Mouse (Mus musculus) kidney, adult 2 months (tissue): Measurements from ENCODE around the gene Bckdha.

ENCODE experiments used
- CTCF ChIP-seq: fragments of 200-500 bp; conservative IDR thresholded peaks from 2 replicates; pipeline ENCODE4 v1.5.1; 2011; ENCODE audit warnings: low read depth, mild to moderate bottlenecking, control low read depth, low read length, moderate library complexity, mixed read lengths; ENCODE audit not compliant: insufficient read depth, insufficient read length
- POLR2A ChIP-seq: fragments of 200-500 bp; IDR thresholded peaks from one replicate; pipeline ENCODE4 v1.6.1; 2011; ENCODE audit warnings: low read depth, low read length, control low read depth

DNA sequence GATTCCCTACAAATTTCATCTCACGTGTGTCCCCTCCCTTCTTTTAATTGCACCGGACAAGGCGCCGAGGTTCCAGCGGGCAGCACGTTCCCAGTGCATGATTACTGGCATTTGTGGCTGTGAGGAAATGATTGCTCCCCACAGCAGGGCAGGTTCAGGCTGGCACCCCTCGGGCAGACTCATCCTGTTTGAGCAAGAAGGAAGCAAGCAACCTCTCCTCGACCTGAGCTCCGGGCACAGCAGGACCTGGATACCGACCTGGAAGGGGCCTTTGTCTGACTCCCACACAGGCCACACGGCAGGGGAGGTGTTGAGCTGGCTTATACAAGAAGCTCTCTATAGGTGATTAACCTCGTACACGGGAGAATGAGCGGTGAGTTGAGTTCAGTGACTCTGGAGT is 13.7 kb downstream of the Bckdha start:
- TF ChIP-seq POLR2A (no peak), CTCF (no peak)
